Mouse (Mus musculus): ENCODE measurements around the gene Rhoj.

Rhoj gene

DNA sequence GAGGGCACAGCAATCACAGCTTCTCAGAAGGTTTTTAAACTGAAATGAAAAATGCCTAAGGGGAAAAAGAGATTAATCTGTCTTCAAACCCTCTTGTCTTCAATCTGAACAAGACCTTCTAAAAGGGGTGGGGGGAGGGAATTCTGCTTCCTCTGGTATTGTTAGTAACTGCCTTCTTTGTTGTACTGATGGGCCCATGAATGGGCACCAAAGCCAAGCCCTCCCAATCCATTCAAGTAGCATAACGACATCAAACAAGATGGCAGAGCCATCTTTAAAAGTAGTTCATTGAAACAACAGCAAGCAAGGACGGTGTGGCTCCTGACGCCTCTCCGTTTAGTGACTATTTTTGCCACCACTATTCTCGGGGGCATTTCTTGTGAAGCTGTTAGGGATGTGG, 42.6 kb downstream of the Rhoj start:
- DNase-seq (ENCODE audit: low spot score in 2 of 2): no peak

GRCm38 (mm10) chr12:75351846-75352245, 43.7 kb downstream of the Rhoj start:
- DNase-seq (ENCODE audit: low spot score in 2 of 2): no peak

- no peak for DNase-seq (ENCODE audit: low spot score in 2 of 2)
Observed at GRCm38 (mm10) chr12:75352410-75352809, 44.3 kb downstream of the Rhoj start.

DNA sequence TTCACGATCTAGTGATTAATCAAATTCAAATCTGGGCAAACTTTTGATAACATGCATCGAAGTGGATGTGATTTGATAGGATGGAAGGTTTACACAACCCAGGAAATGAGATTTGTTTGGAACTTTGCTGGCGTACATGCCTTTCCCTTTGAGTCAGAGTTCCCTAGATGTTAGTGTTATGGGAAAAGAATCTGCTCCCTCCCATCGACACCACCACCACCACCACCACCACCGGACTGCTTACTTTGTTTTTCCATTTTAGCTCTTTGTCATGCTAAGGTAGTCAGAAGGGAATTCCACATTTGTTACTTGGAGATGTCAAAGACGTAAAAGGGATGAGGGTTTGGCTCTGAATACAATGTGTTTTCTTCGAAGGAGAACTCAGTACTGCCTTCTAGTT, 46.2 kb downstream of the Rhoj start:
- no peak for DNase-seq (ENCODE audit: low spot score in 2 of 2)

DNA sequence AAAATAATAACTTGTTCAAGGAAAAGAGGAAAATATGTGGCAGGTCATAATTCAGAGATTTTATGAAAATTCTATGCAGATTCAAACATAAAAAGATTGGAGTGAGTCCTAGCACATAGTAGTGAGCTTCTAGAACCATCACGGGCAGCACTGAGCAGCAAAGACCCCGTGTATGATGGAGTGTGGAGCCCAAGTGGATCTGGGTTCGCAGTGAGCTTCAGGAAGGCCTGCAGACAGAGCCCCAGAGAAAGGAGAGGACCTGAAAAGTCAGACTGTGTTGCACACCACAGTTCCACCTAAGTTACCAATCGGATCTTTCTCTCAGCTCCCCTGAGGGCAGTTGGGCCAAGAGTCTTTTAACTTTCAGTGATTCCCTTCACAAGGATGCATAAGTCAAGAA, 49.7 kb downstream of the Rhoj start:
- no peak for DNase-seq (ENCODE audit: low spot score in 2 of 2)

- no peak for DNase-seq (ENCODE audit: low spot score in 2 of 2)
Observed at GRCm38 (mm10) chr12:75358714-75359113, 50.6 kb downstream of the Rhoj start.

GRCm38 (mm10) chr12:75359500-75359899, 51.4 kb downstream of the Rhoj start:
- no peak for DNase-seq (ENCODE audit: low spot score in 2 of 2)

- no peak for DNase-seq (ENCODE audit: low spot score in 2 of 2)
Observed at GRCm38 (mm10) chr12:75359921-75360482, 51.9 kb downstream of the Rhoj start.

GRCm38 (mm10) chr12:75362456-75362855, 54.3 kb downstream of the Rhoj start:
- DNase-seq (ENCODE audit: low spot score in 2 of 2): no peak

DNA sequence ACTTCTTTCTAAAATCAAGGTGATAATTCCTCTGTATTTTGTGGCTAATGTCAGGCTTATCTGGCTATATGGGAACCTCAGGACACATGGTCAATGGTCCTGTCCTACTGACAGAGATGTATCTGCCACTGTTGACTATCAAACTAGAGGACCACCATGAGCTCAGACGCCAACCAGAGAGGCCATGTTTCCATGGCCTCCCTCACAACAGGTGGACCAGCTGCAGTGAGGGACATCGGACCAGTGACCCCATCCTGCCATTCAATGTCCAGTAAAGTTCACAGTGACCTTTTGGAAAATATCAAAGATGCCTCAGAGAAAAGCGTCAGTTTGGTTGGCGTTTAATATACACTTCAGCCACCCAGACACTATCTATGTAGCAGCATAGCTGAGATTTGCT, 56.3 kb downstream of the Rhoj start:
- DNase-seq (ENCODE audit: low spot score in 2 of 2): no peak

DNA sequence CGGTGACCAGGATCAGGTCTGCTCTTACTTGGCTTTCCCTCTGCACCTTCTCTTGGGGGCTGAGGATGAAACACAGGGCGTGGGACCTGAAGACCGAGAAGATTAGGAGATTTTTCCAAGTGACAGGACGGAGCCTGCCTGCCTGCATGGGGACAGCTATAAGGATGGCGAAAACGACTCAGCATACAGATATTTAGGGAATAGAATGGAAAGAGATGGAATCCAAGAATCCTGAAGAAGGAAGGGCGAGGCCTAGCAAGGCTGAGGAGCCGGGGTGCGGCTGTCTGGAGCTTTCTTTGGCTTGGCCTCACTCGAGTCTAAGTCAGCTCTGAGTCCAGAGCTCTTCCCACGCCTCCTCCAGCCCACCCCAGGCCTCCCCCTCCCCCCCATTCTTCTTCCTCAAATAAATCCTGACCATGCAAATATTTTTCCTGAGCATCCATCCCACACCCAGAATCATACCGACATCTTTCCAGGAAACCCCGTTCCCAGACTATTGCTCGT, 57.6 kb downstream of the Rhoj start:
- DNase-seq (ENCODE audit: low spot score in 2 of 2): no peak

GRCm38 (mm10) chr12:75367371-75367770, 59.2 kb downstream of the Rhoj start:
- no peak for DNase-seq (ENCODE audit: low spot score in 2 of 2)

- DNase-seq (ENCODE audit: low spot score in 2 of 2): no peak
Observed at GRCm38 (mm10) chr12:75368527-75368926, 60.4 kb downstream of the Rhoj start.

DNA sequence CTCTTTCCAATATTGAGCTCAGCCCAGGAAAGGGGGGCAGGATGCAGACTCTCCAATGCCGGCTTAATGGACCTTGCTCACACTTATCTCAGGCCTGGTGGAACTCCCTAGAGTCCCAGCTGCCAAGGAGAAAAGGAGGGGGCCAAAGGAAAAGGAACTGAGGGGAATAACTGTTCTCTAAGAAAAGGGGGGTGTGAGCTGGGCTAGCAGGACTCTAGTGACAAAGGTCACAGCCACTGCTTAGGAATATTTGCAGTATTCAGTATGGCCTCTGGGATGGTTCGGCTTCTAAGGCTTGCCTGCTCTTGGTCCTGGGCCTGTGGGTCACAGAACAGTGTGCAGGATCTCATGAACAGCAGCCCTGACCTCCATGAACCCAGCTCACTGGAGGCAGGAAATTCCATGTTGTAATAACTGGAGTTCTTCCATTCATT, 61.3 kb downstream of the Rhoj start:
- DNase-seq (ENCODE audit: low spot score in 2 of 2): no peak

GRCm38 (mm10) chr12:75374437-75374836, 66.3 kb downstream of the Rhoj start:
- no peak for DNase-seq (ENCODE audit: low spot score in 2 of 2)

- no peak for DNase-seq (ENCODE audit: low spot score in 2 of 2)
Observed at GRCm38 (mm10) chr12:75375060-75375459, 66.9 kb downstream of the Rhoj start.

- no peak for DNase-seq (ENCODE audit: low spot score in 2 of 2)
Observed at GRCm38 (mm10) chr12:75376126-75376525, 68.0 kb downstream of the Rhoj start.

DNA sequence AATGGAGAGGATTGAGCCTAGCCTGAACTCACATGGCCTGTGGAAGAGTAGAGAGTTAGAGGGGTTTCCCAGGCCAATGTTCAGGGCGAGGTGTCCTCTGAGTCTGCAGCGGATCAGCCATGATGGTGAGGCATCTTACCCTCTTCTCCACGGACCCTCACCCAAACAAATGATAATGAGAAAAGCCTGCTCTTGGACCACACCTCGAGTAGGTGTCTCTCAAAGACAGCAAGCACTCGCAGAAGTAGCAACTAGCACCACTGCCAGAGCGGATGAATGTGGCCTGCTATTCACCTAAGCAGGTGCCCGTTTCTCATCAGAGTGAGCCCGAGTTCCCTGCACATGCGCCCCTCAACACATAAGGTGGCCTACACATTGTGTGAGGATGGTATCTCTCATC, 78.6 kb downstream of the Rhoj start:
- no peak for DNase-seq (ENCODE audit: low spot score in 2 of 2)

GRCm38 (mm10) chr12:75387156-75387555, 79.0 kb downstream of the Rhoj start:
- DNase-seq (ENCODE audit: low spot score in 2 of 2): no peak

DNA sequence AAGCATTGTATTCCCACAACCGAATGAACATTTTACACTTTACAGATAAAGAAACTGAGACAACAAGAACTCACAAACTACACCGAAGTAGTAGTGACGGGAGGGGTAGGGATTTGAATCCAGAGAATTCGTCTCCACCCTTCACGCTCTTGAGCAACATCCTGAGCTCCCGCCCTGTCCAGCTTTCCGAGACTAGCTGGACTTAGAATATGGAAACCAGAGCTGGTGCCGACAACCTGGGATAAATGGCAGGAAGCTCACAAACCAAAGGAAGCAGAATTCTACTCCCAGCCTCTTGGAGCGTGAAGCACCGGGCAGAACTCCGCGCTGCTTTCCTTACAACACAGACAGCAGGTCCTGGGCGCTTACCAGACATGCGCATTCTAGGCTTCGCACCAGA, 79.7 kb downstream of the Rhoj start:
- DNase-seq (ENCODE audit: low spot score in 2 of 2): no peak

DNA sequence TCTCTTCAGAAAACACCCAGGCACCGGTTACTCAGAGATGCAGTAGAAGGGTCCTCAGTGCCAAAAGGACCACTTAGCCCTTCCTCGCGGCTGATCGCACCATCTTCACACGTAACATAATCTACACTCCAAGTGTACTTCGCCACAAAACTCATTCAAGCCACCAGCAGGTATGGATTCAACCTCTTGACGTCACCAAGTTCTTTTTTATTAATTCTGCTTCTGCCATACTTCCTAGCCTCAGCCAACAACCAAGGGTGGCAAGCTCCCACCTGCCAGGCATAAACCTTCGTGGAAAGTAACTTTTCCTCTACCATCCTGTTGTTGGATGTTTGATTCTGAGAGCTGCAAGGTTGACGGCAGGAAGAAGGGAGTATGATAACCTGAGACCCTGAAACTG, 80.4 kb downstream of the Rhoj start:
- no peak for DNase-seq (ENCODE audit: low spot score in 2 of 2)

- DNase-seq (ENCODE audit: low spot score in 2 of 2): no peak
Observed at GRCm38 (mm10) chr12:75389308-75390135, 81.4 kb downstream of the Rhoj start.

GRCm38 (mm10) chr12:75391526-75391925, 83.4 kb downstream of the Rhoj start:
- DNase-seq (ENCODE audit: low spot score in 2 of 2): no peak
